13 mouse cellular contexts compared by ENCODE assay signal in the genomic region with DNA sequence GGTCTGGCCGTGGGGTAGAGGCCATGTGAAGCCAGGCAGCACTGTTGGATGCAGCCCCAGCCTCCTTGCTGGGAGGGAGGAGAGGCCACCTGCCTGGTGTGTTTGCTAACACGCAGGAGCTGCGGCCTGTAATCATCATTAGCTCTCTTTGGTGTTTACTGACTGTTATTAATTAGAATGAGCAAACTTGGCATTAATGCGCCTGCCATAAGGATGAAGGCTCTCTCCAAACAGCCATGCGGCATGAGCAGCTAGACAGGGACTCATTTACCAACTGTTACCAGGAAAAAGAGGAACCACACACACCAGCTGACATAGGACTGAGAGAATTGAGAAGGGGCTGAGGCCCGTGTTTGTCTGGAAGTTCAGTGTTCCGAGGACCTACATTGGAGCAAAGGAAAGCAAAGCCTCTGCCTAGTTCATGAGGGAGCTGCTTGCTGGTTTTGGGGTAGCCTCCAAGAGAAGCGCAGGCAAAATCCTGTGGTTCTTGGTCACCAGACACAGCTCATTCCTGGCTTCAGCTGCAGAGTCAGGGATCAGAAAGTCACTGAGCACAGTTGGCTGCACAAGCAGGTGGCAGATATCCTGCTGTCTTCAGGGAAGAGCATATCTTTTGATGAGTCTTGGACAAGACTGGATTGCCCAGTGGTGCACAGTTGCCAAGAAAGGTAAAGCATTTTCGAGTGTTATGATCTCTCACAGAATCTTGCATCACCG.
DNase-seq lines count a peak whose midpoint lies in the region; ATAC-seq lines count a peak whose summit lies in the region.
"Had no signal": no experiment of that assay in that cellular context is flagged by ENCODE, and none has a peak within 500 bp of the region (broad histone marks: within the 10 kb centered on the region; RNA-seq: fewer than 3 reads in every experiment).

No protein-coding gene starts in this region.

- peak; percentile 78 to 85 for DNase-seq in cerebellum, postnatal 25 days
- peak; percentile 79 for DNase-seq in retina, postnatal 1 day
- no peak for DNase-seq in thymus, postnatal 36 days
- no peak for DNase-seq in yolk sac, embryonic 10.5 days (ENCODE audit: low spot score)
- DNase-seq: kidney, adult 8-10 months; liver, postnatal 0 days had no signal

- no peak overlapping the region for H3K4me3 ChIP-seq in neural tube, embryonic 13.5 days
- no peak overlapping the region for H3K4me3 ChIP-seq in neural tube, embryonic 15.5 days (replicated peaks)
- H3K4me3 ChIP-seq in hindbrain, embryonic 16.5 days (ENCODE audit: low read length): no peak overlapping the region
- no peak overlapping the region for H3K4me3 ChIP-seq in kidney, embryonic 15.5 days (replicated peaks)
- H3K4me3 ChIP-seq: heart, embryonic 15.5 days; megakaryocyte, embryonic 14.5 days had no signal

- ATAC-seq in neural tube, embryonic 13.5 days (ENCODE audit: low read depth): no peak; the same call in 1 of the 2 replicates
- no peak for ATAC-seq in neural tube, embryonic 15.5 days (ENCODE audit: low FRiP score)
- peak; percentile 81 for ATAC-seq in hindbrain, embryonic 16.5 days
- no peak for ATAC-seq in kidney, embryonic 15.5 days (replicated peaks; ENCODE audit: low FRiP score)
- ATAC-seq: liver, postnatal 0 days had no signal

- H3K36me3 ChIP-seq in neural tube, embryonic 13.5 days: no peaks in the 10 kb centered on the region
- H3K36me3 ChIP-seq in neural tube, embryonic 15.5 days: no peaks in the 10 kb centered on the region
- no peaks in the 10 kb centered on the region for H3K36me3 ChIP-seq in hindbrain, embryonic 16.5 days (ENCODE audit: control insufficient read depth, insufficient read depth, low read length)
- no peaks in the 10 kb centered on the region for H3K36me3 ChIP-seq in kidney, embryonic 15.5 days
- H3K36me3 ChIP-seq: heart, embryonic 15.5 days had no signal

- H3K4me1 ChIP-seq in neural tube, embryonic 13.5 days (replicated peaks): peaks cover 3% of the 10 kb centered on the region; the same call in 1 of the 2 replicates
- peaks cover 12% of the 10 kb centered on the region for H3K4me1 ChIP-seq in neural tube, embryonic 15.5 days
- H3K4me1 ChIP-seq in hindbrain, embryonic 16.5 days (ENCODE audit: control insufficient read depth, insufficient read depth, low read depth, low read length): no peaks in the 10 kb centered on the region; the same call in 1 of the 2 replicates
- no peaks in the 10 kb centered on the region for H3K4me1 ChIP-seq in kidney, embryonic 15.5 days
- H3K4me1 ChIP-seq: heart, embryonic 15.5 days; megakaryocyte, embryonic 14.5 days had no signal

- H3K9ac ChIP-seq in neural tube, embryonic 13.5 days: no peak overlapping the region
- no peak overlapping the region for H3K9ac ChIP-seq in neural tube, embryonic 15.5 days (replicated peaks)
- H3K9ac ChIP-seq in hindbrain, embryonic 16.5 days (ENCODE audit: low read depth, low read length): no peak overlapping the region
- no peak overlapping the region for H3K9ac ChIP-seq in kidney, embryonic 15.5 days
- H3K9ac ChIP-seq: heart, embryonic 15.5 days; liver, postnatal 0 days had no signal

- H3K9me3 ChIP-seq in neural tube, embryonic 13.5 days: no peaks in the 10 kb centered on the region
- H3K9me3 ChIP-seq in neural tube, embryonic 15.5 days (replicated peaks): no peaks in the 10 kb centered on the region
- no peaks in the 10 kb centered on the region for H3K9me3 ChIP-seq in hindbrain, embryonic 16.5 days (ENCODE audit: control insufficient read depth, low read length)
- no peaks in the 10 kb centered on the region for H3K9me3 ChIP-seq in kidney, embryonic 15.5 days (replicated peaks)
- H3K9me3 ChIP-seq: heart, embryonic 15.5 days had no signal

- no peaks in the 10 kb centered on the region for H3K27me3 ChIP-seq in neural tube, embryonic 13.5 days
- H3K27me3 ChIP-seq in neural tube, embryonic 15.5 days (replicated peaks): no peaks in the 10 kb centered on the region
- H3K27me3 ChIP-seq in hindbrain, embryonic 16.5 days (replicated peaks; ENCODE audit: control insufficient read depth, insufficient read depth, low read length): no peaks in the 10 kb centered on the region
- no peaks in the 10 kb centered on the region for H3K27me3 ChIP-seq in kidney, embryonic 15.5 days
- H3K27me3 ChIP-seq: CH12.LX; heart, embryonic 15.5 days; megakaryocyte, embryonic 14.5 days had no signal

- no peak overlapping the region for H3K4me2 ChIP-seq in neural tube, embryonic 13.5 days
- no peak overlapping the region for H3K4me2 ChIP-seq in neural tube, embryonic 15.5 days
- no peak overlapping the region for H3K4me2 ChIP-seq in hindbrain, embryonic 16.5 days (ENCODE audit: low read length)
- no peak overlapping the region for H3K4me2 ChIP-seq in kidney, embryonic 15.5 days
- H3K4me2 ChIP-seq: heart, embryonic 15.5 days had no signal

- 63% methylated on average over 10 of the region's 10 CpGs for WGBS in neural tube, embryonic 13.5 days
- WGBS in neural tube, embryonic 15.5 days: 60% methylated on average over 10 of the region's 10 CpGs
- WGBS in hindbrain, embryonic 16.5 days: 50% methylated on average over 10 of the region's 10 CpGs
- 80% methylated on average over 10 of the region's 10 CpGs for WGBS in kidney, embryonic 15.5 days

- H3K27ac ChIP-seq in neural tube, embryonic 13.5 days (replicated peaks): 0 out of 2 replicates have a peak overlapping the region, but pooled peaks have one; percentile 28
- H3K27ac ChIP-seq in neural tube, embryonic 15.5 days (replicated peaks): no peak overlapping the region
- H3K27ac ChIP-seq in hindbrain, embryonic 16.5 days (ENCODE audit: low read depth, low read length): peak overlapping the region; percentile 63
- no peak overlapping the region for H3K27ac ChIP-seq in kidney, embryonic 15.5 days
- H3K27ac ChIP-seq: heart, embryonic 15.5 days had no signal

Comparison
In these comparisons a context has a peak if more than half of its experiments do, and no peak if none do; other contexts are left out.
1. H3K27ac ChIP-seq: peak in neural tube, embryonic 13.5 days (single experiment) and hindbrain, embryonic 16.5 days (single experiment); none in neural tube, embryonic 15.5 days (single experiment) and kidney, embryonic 15.5 days (single experiment).
2. DNase-seq: peak in cerebellum, postnatal 25 days (2 of 2) and retina, postnatal 1 day (single experiment); none in thymus, postnatal 36 days (0 of 2) and yolk sac, embryonic 10.5 days (single experiment).